Mouse (Mus musculus): Measurements from ENCODE around the gene Otud5. TPM values are rescaled to one million over a fixed set of nuclear protein-coding genes. Genes with fewer than 3 reads are reported as not detected.
"Not testable (repeated sequence)": the region's sequence is repeated elsewhere in the genome, so short reads cannot be mapped to it uniquely, and the experiment has no call there.

Gene Otud5
- polyA plus RNA-seq, 1 experiment = 222 TPM

DNA sequence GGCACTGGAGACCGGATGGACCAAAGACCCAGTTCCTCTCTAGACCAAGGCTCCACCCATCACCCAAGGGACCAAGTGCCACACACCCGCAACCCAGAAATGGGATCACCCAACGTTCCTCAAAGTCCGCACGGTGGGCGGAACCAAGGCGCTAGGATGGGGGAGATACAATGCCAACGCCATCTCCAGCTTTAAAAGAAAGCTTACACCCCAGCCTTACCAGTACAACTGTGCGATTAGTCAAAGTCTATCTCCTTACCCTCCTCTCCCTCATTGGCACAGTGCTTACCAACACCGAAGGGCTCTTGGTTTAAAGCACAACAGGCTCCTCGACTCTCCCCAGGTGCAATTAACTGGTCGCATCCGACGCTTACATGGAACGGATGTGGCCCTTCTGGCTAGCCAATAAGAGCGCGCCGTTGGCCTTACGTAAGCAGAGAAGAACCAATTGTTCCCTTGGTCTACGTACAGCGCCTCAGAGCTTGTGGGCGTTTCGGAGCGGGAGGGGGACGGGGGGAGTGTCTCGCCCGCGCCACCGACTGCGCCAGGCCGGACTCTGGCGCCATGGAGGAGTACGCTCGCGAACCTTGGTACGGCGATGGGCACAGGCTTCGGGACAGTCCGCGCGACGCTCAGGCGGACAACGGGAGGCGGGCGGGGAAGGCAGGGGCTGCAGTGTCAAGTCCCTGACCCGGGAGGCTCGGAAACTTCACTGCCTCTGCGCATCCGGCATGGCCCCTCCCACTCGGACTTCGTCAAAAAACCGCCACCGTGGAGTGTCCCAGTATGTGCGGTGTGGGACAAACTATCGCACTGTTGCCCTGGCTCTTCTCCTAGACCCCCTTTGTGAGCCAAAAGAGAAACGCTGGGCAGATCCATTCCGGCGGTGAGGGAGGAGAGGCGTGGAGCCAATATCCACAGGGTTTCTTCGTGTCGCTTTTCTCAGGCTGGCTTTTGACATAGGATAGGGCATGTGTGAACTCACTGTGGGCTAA is 58.0 kb downstream of the Otud5 start, which contains the start of the genes Pqbp1 and Timm17b:
Gene Pqbp1 (minus strand): TSS at position 390 of the 995 bp plus-strand sequence.
Gene Timm17b (plus strand): TSS at position 478 of the 995 bp plus-strand sequence.
- WGBS = 9% methylated on average over 62 of the region's 62 CpGs
- peak within 1 kb of the TSS; percentile 97 for H3K27ac ChIP-seq (ENCODE audit: control insufficient read depth, insufficient read depth, low read depth, low read length, poor library complexity)
- H3K4me3 ChIP-seq (replicated peaks; ENCODE audit: control insufficient read depth, low read depth, low read length) = peak within 1 kb of the TSS; percentile 94
- H3K4me1 ChIP-seq (ENCODE audit: control insufficient read depth, insufficient read depth, low read length) = no peaks in the 10 kb centered on the region
- peak; percentile 71; the same call in 1 of the 2 replicates for TF ChIP-seq POLR2A (IDR thresholded peaks at IDR 0.05; ENCODE audit: borderline replicate concordance, control insufficient read depth, low read depth, low read length)
- no peak for TF ChIP-seq CTCF (IDR thresholded peaks at IDR 0.05; ENCODE audit: control insufficient read depth, insufficient read depth, low read length)

DNA sequence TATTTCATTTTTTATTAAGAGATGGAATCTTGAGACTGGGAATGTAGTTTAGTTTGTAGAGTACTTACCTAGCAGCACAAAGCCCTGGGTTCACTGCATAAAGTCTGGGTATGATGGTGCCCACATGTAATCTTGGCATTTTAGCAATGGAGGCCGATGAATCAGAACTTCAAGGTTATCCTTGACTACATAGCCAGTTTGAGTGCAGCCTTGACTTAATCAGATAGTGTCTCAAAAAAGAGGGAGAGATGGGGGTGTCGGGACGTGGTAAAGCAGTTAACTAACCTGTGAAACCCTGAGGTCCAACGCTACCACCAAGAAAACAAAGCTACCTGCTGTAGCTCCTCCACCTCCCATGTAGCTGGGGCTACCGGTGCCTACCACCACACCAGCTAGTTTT is 63.3 kb downstream of the Otud5 start:
- H3K4me1 ChIP-seq (ENCODE audit: control insufficient read depth, insufficient read depth, low read length) = no peaks in the 10 kb centered on the region
- H3K27ac ChIP-seq (ENCODE audit: control insufficient read depth, insufficient read depth, low read depth, low read length, poor library complexity) = no peak overlapping the region
- TF ChIP-seq CTCF (IDR thresholded peaks at IDR 0.05; ENCODE audit: control insufficient read depth, insufficient read depth, low read length) = no peak
- no peak overlapping the region for H3K4me3 ChIP-seq (replicated peaks; ENCODE audit: control insufficient read depth, low read depth, low read length)
- WGBS = 88% methylated on average over 5 of the region's 5 CpGs

DNA sequence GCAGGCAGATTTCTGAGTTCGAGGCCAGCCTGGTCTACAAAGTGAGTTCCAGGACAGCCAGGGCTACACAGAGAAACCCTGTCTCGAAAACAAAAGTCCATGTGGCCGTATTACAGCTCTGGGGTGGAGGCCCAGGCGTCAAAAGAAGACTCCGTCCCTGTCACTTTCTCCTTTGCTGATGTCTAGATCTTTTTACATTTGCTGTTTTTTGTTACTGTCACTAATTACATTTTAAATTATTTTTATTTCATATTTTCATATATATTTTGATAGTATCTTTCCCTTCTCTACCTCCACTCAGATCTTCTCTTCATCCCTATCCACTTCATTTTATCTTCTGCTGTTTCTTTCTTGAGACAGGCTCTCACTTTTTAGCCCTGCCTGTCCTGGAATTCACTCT is 66.6 kb downstream of the Otud5 start, which contains the start of gene Gm10491:
Gene Gm10491 (minus strand): TSS at position 101 of the 400 bp plus-strand sequence.
- WGBS = 89% methylated on average over 5 of the region's 5 CpGs
- Histone ChIP-seq H3K4me3 (replicated peaks; ENCODE audit: control insufficient read depth, low read depth, low read length) (no peak within 1 kb of the TSS), H3K4me1 (ENCODE audit: control insufficient read depth, insufficient read depth, low read length) (no peaks in the 10 kb centered on the region), H3K27ac (ENCODE audit: control insufficient read depth, insufficient read depth, low read depth, low read length, poor library complexity) (no peak within 1 kb of the TSS)
- no peak for TF ChIP-seq CTCF (IDR thresholded peaks at IDR 0.05; ENCODE audit: control insufficient read depth, insufficient read depth, low read length)
- no peak for TF ChIP-seq POLR2A (IDR thresholded peaks at IDR 0.05; ENCODE audit: borderline replicate concordance, control insufficient read depth, low read depth, low read length)

GRCm38 (mm10) chrX:7909242-7909641 is 68.1 kb downstream of the Otud5 start, which contains the start of gene Gm10490:
Gm10490 (plus strand) TSS chrX:7909542.
- WGBS = 87% methylated on average over 4 of the region's 4 CpGs

DNA sequence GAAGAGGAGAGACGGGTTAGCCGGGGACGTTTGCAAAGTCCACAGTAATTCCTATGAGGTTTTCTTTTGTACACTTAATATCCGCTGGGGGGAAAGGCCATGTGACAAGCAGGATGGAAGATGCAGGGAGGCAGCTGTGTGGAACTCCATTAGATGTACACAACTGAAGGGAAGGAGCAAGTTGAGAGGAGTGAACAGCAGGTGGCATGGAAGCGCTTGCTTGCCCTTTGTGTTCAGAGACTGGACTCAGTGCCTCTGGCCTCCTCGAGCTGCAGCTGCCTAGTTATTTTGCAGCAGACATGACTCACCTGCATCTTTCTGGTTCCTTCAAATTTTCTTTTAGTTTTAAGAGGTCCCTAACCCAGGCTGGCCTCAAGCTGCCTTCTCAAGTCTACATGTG is 69.3 kb downstream of the Otud5 start:
- Histone ChIP-seq H3K4me3 (replicated peaks; ENCODE audit: control insufficient read depth, low read depth, low read length) (no peak overlapping the region), H3K4me1 (ENCODE audit: control insufficient read depth, insufficient read depth, low read length) (no peaks in the 10 kb centered on the region), H3K27ac (ENCODE audit: control insufficient read depth, insufficient read depth, low read depth, low read length, poor library complexity) (no peak overlapping the region)
- 57% methylated on average over 6 of the region's 6 CpGs for WGBS
- TF ChIP-seq CTCF (IDR thresholded peaks at IDR 0.05; ENCODE audit: control insufficient read depth, insufficient read depth, low read length) (no peak), POLR2A (IDR thresholded peaks at IDR 0.05; ENCODE audit: borderline replicate concordance, control insufficient read depth, low read depth, low read length) (no peak)

More at GRCm38 (mm10) chrX:7909242-7909641, 68.1 kb downstream of the Otud5 start, which contains the start of gene Gm10490:
- H3K4me1 ChIP-seq (ENCODE audit: control insufficient read depth, insufficient read depth, low read length); H3K27ac ChIP-seq (ENCODE audit: control insufficient read depth, insufficient read depth, low read depth, low read length, poor library complexity); H3K4me3 ChIP-seq (replicated peaks; ENCODE audit: control insufficient read depth, low read depth, low read length): not testable (repeated sequence)

GRCm38 (mm10) chrX:7915669-7916068 is 74.5 kb downstream of the Otud5 start:
- not testable (repeated sequence) for H3K27ac ChIP-seq (ENCODE audit: control insufficient read depth, insufficient read depth, low read depth, low read length, poor library complexity); H3K4me3 ChIP-seq (replicated peaks; ENCODE audit: control insufficient read depth, low read depth, low read length); H3K4me1 ChIP-seq (ENCODE audit: control insufficient read depth, insufficient read depth, low read length)
- WGBS = 25% methylated on average over 3 of the region's 3 CpGs

DNA sequence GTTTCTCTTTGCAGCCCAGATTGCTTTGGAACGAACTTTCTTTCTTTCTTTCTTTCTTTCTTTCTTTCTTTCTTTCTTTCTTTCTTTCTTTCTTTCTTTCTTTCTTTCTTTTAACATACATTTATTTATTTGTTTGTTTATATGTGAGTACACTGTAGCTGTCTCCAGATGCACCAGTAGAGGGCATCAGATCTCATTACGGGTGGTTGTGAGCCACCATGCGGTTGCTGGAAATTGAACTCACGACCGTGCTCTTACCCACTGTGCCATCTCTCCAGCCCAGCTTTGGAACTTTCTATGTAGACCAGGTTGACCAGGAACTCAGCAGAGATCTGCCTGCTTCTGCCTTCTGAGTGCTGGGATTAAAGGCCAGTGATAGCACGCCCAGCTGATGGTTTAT is 76.8 kb downstream of the Otud5 start:
- H3K4me3 ChIP-seq (replicated peaks; ENCODE audit: control insufficient read depth, low read depth, low read length); H3K27ac ChIP-seq (ENCODE audit: control insufficient read depth, insufficient read depth, low read depth, low read length, poor library complexity); H3K4me1 ChIP-seq (ENCODE audit: control insufficient read depth, insufficient read depth, low read length): not testable (repeated sequence)
- 42% methylated on average over 6 of the region's 6 CpGs for WGBS

- WGBS = 19% methylated on average over 39 of the region's 40 CpGs
- no peak for TF ChIP-seq POLR2A (IDR thresholded peaks at IDR 0.05; ENCODE audit: borderline replicate concordance, control insufficient read depth, low read depth, low read length)
- no peak for TF ChIP-seq CTCF (IDR thresholded peaks at IDR 0.05; ENCODE audit: control insufficient read depth, insufficient read depth, low read length)
- no peak within 1 kb of the TSS for H3K27ac ChIP-seq (ENCODE audit: control insufficient read depth, insufficient read depth, low read depth, low read length, poor library complexity)
- H3K4me1 ChIP-seq (ENCODE audit: control insufficient read depth, insufficient read depth, low read length) = no peaks in the 10 kb centered on the region
- no peak within 1 kb of the TSS for H3K4me3 ChIP-seq (replicated peaks; ENCODE audit: control insufficient read depth, low read depth, low read length)
These were observed 78.6 kb downstream of the Otud5 start, which contains the start of gene Pcsk1n for GRCm38 (mm10) chrX:7919601-7920383. Pcsk1n (plus strand) TSS chrX:7919822.

Data from bone marrow, adult 2 months (tissue).